Mouse (Mus musculus) mature B cell (primary cell): ENCODE results near the gene Gm44790.
"Not testable (repeated sequence)": the region's sequence is repeated elsewhere in the genome, so short reads cannot be mapped to it uniquely, and the experiment has no call there.

Experiments used
- in situ Hi-C: fragments of 300-500 bp; cut with MboI; formaldehyde crosslinking; loops from 2 replicates; pipeline ENCODE4 v1.14.3; 2019

Gm44790 gene

GRCm38 (mm10) chr6:86474072-86474471, 47.6 kb downstream of the Gm44790 start:
- in situ Hi-C loops: no loop called here

GRCm38 (mm10) chr6:86474646-86475181, 48.3 kb downstream of the Gm44790 start:
- in situ Hi-C loops: no loop called here

DNA sequence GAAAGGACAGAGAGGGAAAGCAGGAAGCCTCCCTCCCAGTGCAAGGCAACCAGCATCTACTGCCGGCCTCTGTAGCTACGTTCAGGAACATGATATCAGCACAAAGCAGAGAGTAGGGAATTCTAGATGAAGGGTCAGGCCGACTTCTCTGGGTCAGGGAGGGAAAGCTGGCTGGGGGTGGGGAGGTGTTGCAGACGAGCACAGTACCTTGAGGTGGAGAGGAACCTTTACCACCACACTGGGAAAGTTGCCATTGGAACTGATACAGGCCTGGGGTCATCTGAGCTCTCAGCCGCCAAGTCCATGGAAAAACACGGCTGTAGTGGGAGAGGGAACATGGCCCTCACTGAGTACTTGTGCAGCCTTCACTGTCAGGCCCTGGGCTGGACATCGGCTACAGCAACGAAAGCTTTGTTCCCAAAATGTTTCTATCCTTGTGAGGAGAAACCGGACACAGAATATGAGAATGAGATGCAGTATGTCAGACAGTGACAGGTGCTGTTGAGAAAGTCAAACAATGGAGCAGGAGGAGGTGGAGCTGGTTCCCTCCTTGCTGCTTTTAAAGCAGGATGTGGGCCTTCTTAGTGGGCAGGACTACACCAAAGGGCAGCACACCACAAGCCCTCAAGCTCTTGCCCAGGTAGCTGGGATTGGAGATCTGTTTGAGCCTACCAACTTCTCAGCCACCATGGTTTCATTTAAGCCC, 49.2 kb downstream of the Gm44790 start:
- in situ Hi-C loops: no loop called here

- in situ Hi-C loops: no loop called here
These were observed 50.5 kb downstream of the Gm44790 start for GRCm38 (mm10) chr6:86476931-86477330.

DNA sequence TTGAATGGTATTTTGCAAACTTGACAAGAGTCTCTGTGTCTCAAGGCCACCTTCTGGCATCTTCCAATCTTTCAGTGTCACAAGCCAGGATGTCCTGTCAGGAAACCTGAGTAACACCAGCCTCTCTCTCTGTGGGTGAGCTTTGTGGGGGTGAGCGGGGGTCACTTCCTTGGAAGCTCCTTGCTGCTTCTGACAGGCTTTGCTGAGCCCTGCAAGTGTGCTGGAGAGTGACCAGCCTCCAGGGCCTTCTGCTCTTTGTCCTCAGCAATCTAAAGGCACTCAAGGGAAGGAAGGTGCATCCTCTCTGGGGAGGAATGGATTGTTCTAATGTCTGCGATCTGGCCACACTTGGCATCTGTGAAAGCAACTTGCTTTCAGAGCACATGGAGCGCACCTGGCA, 52.9 kb downstream of the Gm44790 start:
- in situ Hi-C loops: no loop called here

- in situ Hi-C loops: no loop called here
These were observed 53.3 kb downstream of the Gm44790 start for GRCm38 (mm10) chr6:86479816-86480188.

DNA sequence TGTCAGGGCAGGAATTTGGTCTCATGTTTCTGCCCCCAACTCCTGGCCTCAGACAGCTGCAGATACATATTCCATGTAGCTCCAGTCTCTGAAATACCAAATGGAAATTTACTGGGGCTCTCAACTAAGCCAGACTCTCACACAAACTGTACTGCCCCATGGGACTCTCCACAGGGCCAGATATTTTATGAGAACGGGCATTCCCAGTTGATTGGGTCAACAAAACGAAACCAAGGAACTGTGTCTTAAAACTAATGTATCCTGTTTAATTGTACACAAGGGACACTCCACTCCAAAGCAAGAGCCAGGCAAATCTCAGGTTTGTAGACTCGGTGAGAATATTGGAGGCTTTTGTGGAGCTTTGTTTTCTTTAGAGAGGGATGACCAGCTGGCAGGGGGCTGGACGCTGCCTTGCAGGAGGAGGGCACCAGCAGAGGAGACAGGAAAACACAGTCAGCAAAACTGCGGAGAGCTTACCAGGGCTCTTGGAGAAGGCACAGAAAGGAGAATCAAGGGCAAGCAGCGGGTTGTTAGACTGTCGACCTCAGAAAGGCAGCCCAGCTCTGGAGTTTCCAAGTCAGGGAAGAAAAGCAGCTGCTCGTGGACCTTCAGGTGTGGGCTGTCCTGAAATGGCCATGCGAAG, 53.9 kb downstream of the Gm44790 start:
- in situ Hi-C loops: no loop called here

DNA sequence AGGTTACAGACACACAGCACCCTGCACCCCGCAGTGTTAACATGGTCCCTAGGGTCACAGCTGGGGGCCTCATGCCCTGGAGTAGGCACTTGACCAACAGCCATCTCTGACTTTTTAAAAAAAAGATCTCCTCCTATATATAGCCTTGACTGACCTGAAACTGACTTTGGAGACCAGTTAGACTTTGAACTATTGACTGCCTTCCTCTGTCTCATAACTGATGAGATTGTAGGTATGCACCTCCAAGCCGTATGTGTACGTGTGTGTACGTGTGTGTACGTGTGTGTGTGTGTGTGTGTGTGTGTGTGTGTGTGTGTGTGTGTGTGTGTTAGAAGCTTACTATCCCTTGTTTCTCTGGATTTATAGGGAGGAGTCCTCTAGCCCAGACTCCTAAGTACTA, 55.4 kb downstream of the Gm44790 start:
- in situ Hi-C loops: no loop called here

GRCm38 (mm10) chr6:86485943-86486640, 59.6 kb downstream of the Gm44790 start:
- in situ Hi-C loops: no loop called here

GRCm38 (mm10) chr6:86487358-86488148, 61.1 kb downstream of the Gm44790 start:
- in situ Hi-C loops: no loop called here

GRCm38 (mm10) chr6:86488149-86488485, 61.7 kb downstream of the Gm44790 start:
- in situ Hi-C loops: no loop called here

DNA sequence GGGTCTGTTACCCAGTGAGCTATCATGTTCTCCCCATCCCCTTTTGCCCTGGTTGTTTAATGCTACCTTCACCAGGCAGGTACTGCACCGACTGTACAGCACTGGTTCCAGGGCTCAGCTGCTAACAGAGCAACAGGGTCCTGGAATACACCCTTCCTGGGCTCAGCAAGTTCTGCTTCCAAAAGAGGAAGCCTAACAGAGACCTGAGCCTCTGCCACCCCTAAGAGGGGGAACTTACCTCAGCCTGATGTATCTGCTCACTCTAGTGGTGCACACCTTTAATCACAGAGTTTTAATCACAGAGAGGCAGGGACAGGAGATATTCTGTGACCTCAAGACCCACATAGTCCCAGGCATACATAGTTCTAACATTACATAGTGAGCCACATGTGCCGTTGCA, 63.5 kb downstream of the Gm44790 start:
- in situ Hi-C loops: no loop called here

DNA sequence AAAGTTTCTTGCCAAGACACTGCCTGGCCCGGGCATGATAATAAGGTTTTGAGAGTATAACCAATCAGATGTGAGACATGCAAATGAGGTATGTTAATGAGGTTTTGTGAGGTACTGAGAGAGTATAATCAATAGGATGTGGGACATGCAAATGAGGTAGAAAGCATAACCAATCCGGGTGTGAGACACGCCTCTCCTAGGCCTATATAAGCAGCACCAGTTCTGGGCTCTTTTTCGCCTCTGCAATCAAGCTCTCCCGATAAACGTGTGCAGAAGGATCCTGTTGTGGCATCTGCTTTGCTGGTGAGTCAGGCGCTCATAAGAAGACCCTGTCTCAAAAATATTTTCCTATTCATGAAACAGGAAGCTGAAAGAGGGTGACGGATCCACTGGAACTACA, 64.0 kb downstream of the Gm44790 start:
- in situ Hi-C loops: not testable (repeated sequence)

- in situ Hi-C loops: no loop called here
These were observed 67.2 kb downstream of the Gm44790 start for GRCm38 (mm10) chr6:86493469-86494263.

DNA sequence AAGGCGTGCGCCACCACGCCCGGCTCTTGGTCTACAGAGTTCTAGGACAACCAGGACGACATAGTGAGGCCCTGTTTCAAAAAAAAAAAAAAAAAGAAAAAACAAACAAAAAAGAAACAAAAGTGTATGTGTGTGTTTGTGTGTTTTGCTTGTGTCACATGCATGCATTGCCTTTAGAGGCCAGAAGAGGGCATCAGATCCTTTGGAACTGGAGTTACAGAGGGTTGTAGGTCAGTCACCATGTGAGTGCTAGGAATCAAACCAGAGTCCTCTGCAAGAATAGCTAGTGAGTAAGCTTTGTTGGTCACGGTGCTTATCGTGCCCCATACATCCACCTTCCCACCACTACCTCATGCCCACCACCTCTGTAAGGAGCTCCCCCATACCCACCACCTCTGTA, 68.3 kb downstream of the Gm44790 start:
- in situ Hi-C loops: no loop called here
